ENCODE assay signal across 19 mouse cellular contexts in genomic region chr8:128646456-128646855, GRCm38 (mm10).
"Had no signal": no experiment of that assay in that cellular context is flagged by ENCODE, and none has a peak within 500 bp of the region (broad histone marks: within the 10 kb centered on the region; RNA-seq: fewer than 3 reads in every experiment).

No protein-coding gene starts in this region.

- H3K9ac ChIP-seq: liver, embryonic 13.5 days; midbrain, embryonic 12.5 days; midbrain, embryonic 15.5 days had no signal

- H3K27ac ChIP-seq: layer of hippocampus, adult 2 months; liver, embryonic 13.5 days; macrophage; midbrain, embryonic 12.5 days; midbrain, embryonic 15.5 days; stomach, postnatal 0 days had no signal

- ATAC-seq: intestine, postnatal 0 days; midbrain, embryonic 15.5 days had no signal

- H3K4me2 ChIP-seq: liver, embryonic 13.5 days; midbrain, embryonic 12.5 days; midbrain, embryonic 15.5 days had no signal

- H3K4me3 ChIP-seq: layer of hippocampus, adult 2 months; liver, embryonic 13.5 days; midbrain, embryonic 12.5 days; midbrain, embryonic 15.5 days; myocyte had no signal

- H3K36me3 ChIP-seq: liver, embryonic 13.5 days; midbrain, embryonic 12.5 days; midbrain, embryonic 15.5 days had no signal

- H3K4me1 ChIP-seq: midbrain, embryonic 12.5 days; midbrain, embryonic 15.5 days had no signal

- DNase-seq: kidney, adult 2 months; kidney, postnatal 10 days; kidney, postnatal 4 days; layer of hippocampus, adult 9-11 months; liver, embryonic 13.5 days; lung, adult 2 months; right cerebral cortex, adult 18-20 months; right cerebral cortex, postnatal 14 days; right cerebral cortex, postnatal 4 days; thymus, adult 2 months; thymus, postnatal 14 days; thymus, postnatal 4 days had no signal

- H3K27me3 ChIP-seq: liver, embryonic 13.5 days; midbrain, embryonic 12.5 days; midbrain, embryonic 15.5 days had no signal

- H3K9me3 ChIP-seq: liver, embryonic 13.5 days; midbrain, embryonic 12.5 days; midbrain, embryonic 15.5 days had no signal
